Mouse (Mus musculus) liver, embryonic 11.5 days (tissue): ENCODE results near the gene Cd80. TPM values are rescaled to one million over a fixed set of nuclear protein-coding genes. Genes with fewer than 3 reads are reported as not detected.
"Not testable (repeated sequence)": the region's sequence is repeated elsewhere in the genome, so short reads cannot be mapped to it uniquely, and the experiment has no call there.

Experiments used
- ATAC-seq: fragments of 200-750 bp; cut with Nextera tagmentation; replicated peaks from 2 replicates; pipeline ENCODE4 v1.8.0; 2017; ENCODE audit warnings: moderate number of reproducible peaks, mild to moderate bottlenecking, moderate TSS enrichment, moderate library complexity; ENCODE audit not compliant: low FRiP score
- DNase-seq: peaks from one replicate; pipeline ENCODE4 v3.0.0-alpha.2; 2017; ENCODE audit warnings: low spot score
- H3K27ac ChIP-seq: fragments of 300-500 bp; sonication (generic); 2 replicates; pipeline ENCODE4 v1.5.1; 2014; ENCODE audit warnings: mild to moderate bottlenecking, low read depth, low read length, control low read depth
- H3K27me3 ChIP-seq: fragments of 300-500 bp; sonication (generic); replicated peaks from 2 replicates; pipeline ENCODE4 v1.6.1; 2014; ENCODE audit warnings: low read length, mixed read lengths; ENCODE audit not compliant: control insufficient read depth, insufficient read depth
- H3K36me3 ChIP-seq: fragments of 300-500 bp; sonication (generic); 2 replicates; pipeline ENCODE4 v1.6.1; 2014; ENCODE audit warnings: mild to moderate bottlenecking, low read length, moderate library complexity, mixed read lengths; ENCODE audit not compliant: control insufficient read depth, insufficient read depth
- H3K4me1 ChIP-seq: fragments of 300-500 bp; sonication (generic); replicated peaks from 2 replicates; pipeline ENCODE4 v1.6.1; 2014; ENCODE audit warnings: low read length, mixed read lengths; ENCODE audit not compliant: control insufficient read depth, insufficient read depth
- H3K4me2 ChIP-seq: fragments of 300-500 bp; sonication (generic); 2 replicates; pipeline ENCODE4 v1.6.1; 2014; ENCODE audit warnings: mild to moderate bottlenecking, control low read depth, moderate library complexity
- H3K4me3 ChIP-seq: fragments of 300-500 bp; sonication (generic); 2 replicates; pipeline ENCODE4 v1.5.1; 2014; ENCODE audit warnings: low read depth, low read length, control low read depth
- H3K9ac ChIP-seq: fragments of 300-500 bp; sonication (generic); 2 replicates; pipeline ENCODE4 v1.6.1; 2014; ENCODE audit warnings: low read depth, low read length, control low read depth
- H3K9me3 ChIP-seq: fragments of 300-500 bp; sonication (generic); 2 replicates; pipeline ENCODE4 v1.6.1; 2016; ENCODE audit warnings: low read length, inconsistent platforms, mixed read lengths; ENCODE audit not compliant: control insufficient read depth
- WGBS: fragments of 180-500 bp; shearing (Covaris S2); extraction: QIAGEN DNeasy Blood & Tissue Kit; methylation state at CpG from one replicate; pipeline ENCODE4 v1.1.7; 2014; 5-methylcytosine and 5-hydroxymethylcytosine counted together
- polyA plus RNA-seq: library from polyadenylated mRNA; unstranded; fragments of >200 nt; fragmentation: Nextera tagmentation; extraction: Ambion mirVana; gene quantifications from 2 replicates; pipeline ENCODE4 v1.2.1, GENCODE M21; 2014

The Cd80 gene
- polyA plus RNA-seq, 1 experiment from 2014 or later: 0.23 TPM

- Histone ChIP-seq H3K36me3 (peaks cover 42% of the 10 kb centered on the region), H3K4me2 (no peak overlapping the region), H3K4me1 (no peaks in the 10 kb centered on the region), H3K4me3 (no peak overlapping the region), H3K27ac (no peak overlapping the region), H3K9me3 (no peaks in the 10 kb centered on the region), H3K27me3 (no peaks in the 10 kb centered on the region), H3K9ac (no peak overlapping the region)
- WGBS: 93% methylated on average over 7 of the region's 7 CpGs
- DNase-seq (no peak), ATAC-seq (no peak)
Measured at GRCm38 (mm10) chr16:38443721-38444464, 11.5 kb upstream of the Cd80 start.

DNA sequence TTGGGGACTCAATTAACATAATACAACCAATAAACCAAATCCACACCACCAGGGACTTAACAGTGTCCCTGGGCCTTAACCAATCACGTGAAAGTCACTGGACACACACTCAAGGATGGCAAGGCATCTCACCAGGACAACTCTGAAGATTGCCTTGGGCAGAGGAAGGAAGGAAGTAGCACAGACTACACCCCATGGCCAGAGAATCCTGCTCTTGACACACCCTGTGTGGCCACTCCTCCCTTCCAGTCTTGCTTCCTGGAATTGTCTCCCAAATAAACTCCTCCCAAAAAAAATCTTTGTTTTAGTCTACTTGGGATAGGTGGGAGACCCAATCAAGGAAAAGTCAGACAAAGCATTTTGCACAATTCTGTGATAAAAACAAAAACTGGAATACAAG lies 10.3 kb upstream of the Cd80 start:
- WGBS: 96% methylated on average over 1 of the region's 1 CpGs
- no peak for ATAC-seq
- Histone ChIP-seq H3K9ac (no peak overlapping the region), H3K36me3 (peaks cover 46% of the 10 kb centered on the region), H3K4me1 (no peaks in the 10 kb centered on the region; the same call in 1 of the 2 replicates), H3K27ac (no peak overlapping the region), H3K27me3 (no peaks in the 10 kb centered on the region), H3K9me3 (no peaks in the 10 kb centered on the region), H3K4me2 (no peak overlapping the region), H3K4me3 (no peak overlapping the region)
- no peak for DNase-seq

GRCm38 (mm10) chr16:38445576-38445975 lies 9.8 kb upstream of the Cd80 start:
- WGBS: 96% methylated on average over 20 of the region's 20 CpGs
- ATAC-seq: no peak
- Histone ChIP-seq H3K27me3 (no peaks in the 10 kb centered on the region), H3K27ac (no peak overlapping the region), H3K36me3 (peaks cover 50% of the 10 kb centered on the region), H3K9me3 (no peaks in the 10 kb centered on the region), H3K9ac (no peak overlapping the region), H3K4me3 (no peak overlapping the region), H3K4me1 (no peaks in the 10 kb centered on the region; the same call in 1 of the 2 replicates), H3K4me2 (no peak overlapping the region)
- no peak for DNase-seq

DNA sequence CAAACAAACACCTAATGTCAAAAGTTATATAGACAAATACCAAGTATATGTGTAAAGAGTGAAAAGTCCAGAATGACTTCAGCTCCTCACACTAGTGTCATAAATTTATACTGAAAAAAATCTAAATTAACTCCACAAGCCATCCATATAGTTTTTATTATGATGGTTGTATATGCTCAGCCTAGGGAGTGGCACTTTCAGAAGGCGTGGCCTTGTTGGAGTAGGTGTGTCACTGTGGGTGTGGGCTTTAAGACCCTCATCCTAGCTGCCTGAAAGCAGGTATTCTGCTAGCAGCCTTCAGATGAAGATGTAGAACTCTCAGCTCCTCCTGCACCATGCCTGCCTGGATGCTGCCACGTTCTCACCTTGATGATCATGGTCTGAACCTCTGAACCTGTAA lies 9.2 kb upstream of the Cd80 start:
- 91% methylated on average over 2 of the region's 2 CpGs for WGBS

GRCm38 (mm10) chr16:38447366-38447765 lies 8.0 kb upstream of the Cd80 start:
- H3K4me2 ChIP-seq: no peak overlapping the region
- no peak for ATAC-seq
- H3K4me3 ChIP-seq: no peak overlapping the region
- no peaks in the 10 kb centered on the region for H3K27me3 ChIP-seq
- peaks cover 50% of the 10 kb centered on the region for H3K36me3 ChIP-seq
- no peak overlapping the region for H3K27ac ChIP-seq
- no peak overlapping the region for H3K9ac ChIP-seq
- DNase-seq: no peak
- no peaks in the 10 kb centered on the region for H3K9me3 ChIP-seq
- WGBS: 90% methylated on average over 21 of the region's 21 CpGs
- H3K4me1 ChIP-seq: peaks cover 6% of the 10 kb centered on the region; the same call in 1 of the 2 replicates

More for the DNA sequence above, 9.2 kb upstream of the Cd80 start:
- not testable (repeated sequence) for DNase-seq, H3K27ac ChIP-seq, H3K9ac ChIP-seq, H3K4me2 ChIP-seq, ATAC-seq, H3K4me1 ChIP-seq, H3K9me3 ChIP-seq, H3K4me3 ChIP-seq, H3K27me3 ChIP-seq
- H3K36me3 ChIP-seq: peaks cover 50% of the 10 kb centered on the region

GRCm38 (mm10) chr16:38448458-38448857 lies 6.9 kb upstream of the Cd80 start:
- no peak overlapping the region for H3K4me3 ChIP-seq
- H3K9ac ChIP-seq: no peak overlapping the region
- ATAC-seq (no peak), DNase-seq (no peak)
- H3K9me3 ChIP-seq: no peaks in the 10 kb centered on the region
- H3K4me1 ChIP-seq: peaks cover 9% of the 10 kb centered on the region; the same call in 1 of the 2 replicates
- 92% methylated on average over 12 of the region's 12 CpGs for WGBS
- H3K4me2 ChIP-seq: no peak overlapping the region
- H3K27me3 ChIP-seq: no peaks in the 10 kb centered on the region
- H3K36me3 ChIP-seq: peaks cover 50% of the 10 kb centered on the region
- no peak overlapping the region for H3K27ac ChIP-seq

- Histone ChIP-seq H3K4me3 (no peak overlapping the region), H3K9me3 (no peaks in the 10 kb centered on the region), H3K36me3 (peaks cover 36% of the 10 kb centered on the region), H3K9ac (no peak overlapping the region), H3K4me2 (peak overlapping the region; percentile 25; the same call in 1 of the 2 replicates), H3K27me3 (no peaks in the 10 kb centered on the region), H3K27ac (peak overlapping the region; percentile 35), H3K4me1 (peaks cover 11% of the 10 kb centered on the region)
- ATAC-seq: no peak
- WGBS: 82% methylated on average over 7 of the region's 7 CpGs
- DNase-seq: no peak
Measured at GRCm38 (mm10) chr16:38450707-38451106, 4.7 kb upstream of the Cd80 start.

GRCm38 (mm10) chr16:38451421-38452205 lies 3.7 kb upstream of the Cd80 start:
- ATAC-seq (no peak; the same call in 1 of the 2 replicates), DNase-seq (no peak)
- Histone ChIP-seq H3K9me3 (no peaks in the 10 kb centered on the region), H3K27ac (peak overlapping the region; percentile 88; the same call in 1 of the 2 replicates), H3K9ac (peak overlapping the region; percentile 90), H3K4me3 (peak overlapping the region; percentile 69), H3K4me1 (peaks cover 11% of the 10 kb centered on the region), H3K27me3 (no peaks in the 10 kb centered on the region), H3K4me2 (peak overlapping the region; percentile 71), H3K36me3 (peaks cover 27% of the 10 kb centered on the region)
- 48% methylated on average over 12 of the region's 12 CpGs for WGBS
